Mouse (Mus musculus) limb, embryonic 15.5 days (tissue): Measurements from ENCODE around the gene Tjp1. TPM values are rescaled to one million over a fixed set of nuclear protein-coding genes. Genes with fewer than 3 reads are reported as not detected.

Experiments
- ATAC-seq: fragments of 200-750 bp; cut with Nextera tagmentation; 2 replicates; pipeline ENCODE4 v1.8.0; 2017; ENCODE audit warnings: low read depth, moderate TSS enrichment; ENCODE audit not compliant: insufficient number of reproducible peaks, low FRiP score, low TSS enrichment
- H3K27ac ChIP-seq: fragments of 300-500 bp; sonication (generic); 2 replicates; pipeline ENCODE4 v1.5.1; 2015; ENCODE audit warnings: moderate library complexity, mild to moderate bottlenecking, inconsistent platforms
- H3K27me3 ChIP-seq: fragments of 300-500 bp; sonication (generic); 2 replicates; pipeline ENCODE4 v1.6.1; 2015; ENCODE audit warnings: inconsistent platforms
- H3K36me3 ChIP-seq: fragments of 300-500 bp; sonication (generic); 2 replicates; pipeline ENCODE4 v1.6.1; 2015; ENCODE audit warnings: inconsistent platforms
- H3K4me1 ChIP-seq: fragments of 300-500 bp; sonication (generic); 2 replicates; pipeline ENCODE4 v1.6.1; 2015; ENCODE audit warnings: inconsistent platforms
- H3K4me2 ChIP-seq: fragments of 300-500 bp; sonication (generic); 2 replicates; pipeline ENCODE4 v1.6.1; 2015; ENCODE audit warnings: mild to moderate bottlenecking, inconsistent platforms
- H3K4me3 ChIP-seq: fragments of 300-500 bp; sonication (generic); 2 replicates; pipeline ENCODE4 v1.5.1; 2015; ENCODE audit warnings: mild to moderate bottlenecking, inconsistent platforms
- H3K9ac ChIP-seq: fragments of 300-500 bp; sonication (generic); 2 replicates; pipeline ENCODE4 v1.6.1; 2015; ENCODE audit warnings: inconsistent platforms
- H3K9me3 ChIP-seq: fragments of 300-500 bp; sonication (generic); 2 replicates; pipeline ENCODE4 v1.6.1; 2016; ENCODE audit warnings: inconsistent platforms
- WGBS: fragments of 180-500 bp; shearing (Covaris S2); methylation state at CpG from one replicate; pipeline ENCODE4 v1.1.7; 2015; 5-methylcytosine and 5-hydroxymethylcytosine counted together
- polyA plus RNA-seq: library from polyadenylated mRNA; unstranded; fragments of >200 nt; fragmentation: Nextera tagmentation; extraction: Ambion mirVana; gene quantifications from 2 replicates; pipeline ENCODE4 v1.2.1, GENCODE M21; 2015

Tjp1 gene
- polyA plus RNA-seq, 1 experiment from 2014 or later = 25.1 TPM

GRCm38 (mm10) chr7:65275761-65276160 is 251.8 kb downstream of the Tjp1 start:
- 78% methylated on average over 4 of the region's 4 CpGs for WGBS
- H3K36me3 ChIP-seq = no peaks in the 10 kb centered on the region
- H3K4me2 ChIP-seq = no peak overlapping the region
- no peak overlapping the region for H3K27ac ChIP-seq
- no peaks in the 10 kb centered on the region for H3K27me3 ChIP-seq
- H3K4me1 ChIP-seq = 0 out of 2 replicates have a peak, but pooled peaks cover 2% of the 10 kb centered on the region
- H3K9me3 ChIP-seq = no peaks in the 10 kb centered on the region
- no peak overlapping the region for H3K4me3 ChIP-seq
- H3K9ac ChIP-seq = no peak overlapping the region
- no peak for ATAC-seq

- Histone ChIP-seq H3K27ac (no peak overlapping the region), H3K4me2 (no peak overlapping the region), H3K27me3 (no peaks in the 10 kb centered on the region), H3K9ac (no peak overlapping the region), H3K36me3 (no peaks in the 10 kb centered on the region), H3K9me3 (no peaks in the 10 kb centered on the region), H3K4me1 (0 out of 2 replicates have a peak, but pooled peaks cover 2% of the 10 kb centered on the region), H3K4me3 (no peak overlapping the region)
- no peak for ATAC-seq
- 57% methylated on average over 5 of the region's 5 CpGs for WGBS
These were observed 253.4 kb downstream of the Tjp1 start for GRCm38 (mm10) chr7:65274216-65274615.

- no peak overlapping the region for H3K4me3 ChIP-seq
- H3K9ac ChIP-seq = no peak overlapping the region
- peak overlapping the region; percentile 57; the same call in 1 of the 2 replicates for H3K27ac ChIP-seq
- H3K9me3 ChIP-seq = no peaks in the 10 kb centered on the region
- no peak overlapping the region for H3K4me2 ChIP-seq
- ATAC-seq = peak; percentile 61
- no peaks in the 10 kb centered on the region for H3K36me3 ChIP-seq
- H3K27me3 ChIP-seq = no peaks in the 10 kb centered on the region
- H3K4me1 ChIP-seq = peaks cover 9% of the 10 kb centered on the region
- WGBS = 42% methylated on average over 8 of the region's 8 CpGs
These were observed 277.9 kb downstream of the Tjp1 start for GRCm38 (mm10) chr7:65249656-65250055.

Other genes with a start within 250 kb of the Tjp1 start
- gene Tarsl2, start 117.1 kb upstream of the Tjp1 start, polyA plus RNA-seq = 8.2 and 8.9 TPM in 2 replicates
- 81.9 and 87.1 TPM in 2 replicates for gene Tm2d3, start 163.4 kb upstream of the Tjp1 start, polyA plus RNA-seq